25 mouse cellular contexts compared by ENCODE assay signal in the genomic region with DNA sequence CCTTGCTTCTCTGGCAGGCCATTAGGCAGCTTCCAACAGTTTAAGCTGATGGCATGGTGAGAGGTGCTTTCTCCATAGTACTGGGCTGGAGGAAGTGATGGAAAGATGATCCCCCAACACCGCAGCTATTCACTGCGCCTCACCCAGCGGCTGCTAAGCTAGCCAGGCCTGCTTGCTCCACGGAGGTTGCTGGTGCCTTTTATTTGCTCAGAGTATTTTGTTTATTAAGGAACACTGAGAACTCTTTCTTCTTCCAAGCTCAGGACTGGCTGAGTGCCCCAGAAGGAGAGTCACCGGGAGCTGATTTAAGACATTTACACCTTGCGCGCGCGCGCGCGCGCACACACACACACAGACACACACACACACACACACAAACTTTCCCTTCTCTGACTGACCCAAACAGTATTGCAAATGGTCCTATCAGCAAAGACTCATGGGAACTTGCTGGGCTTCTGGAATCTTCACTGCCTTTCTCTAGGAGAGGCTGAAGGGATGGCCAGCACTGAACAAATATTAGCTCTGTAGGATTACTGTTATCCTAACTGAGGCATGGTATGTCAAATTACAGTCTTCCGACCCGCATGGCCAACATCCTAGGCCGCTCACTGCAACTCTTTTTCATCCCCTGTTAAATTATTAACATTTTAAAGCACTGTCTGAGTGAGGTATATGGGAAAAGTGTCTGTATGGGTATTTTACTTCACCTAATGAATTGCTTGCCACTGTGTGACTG. TPM values are rescaled to one million over a fixed set of nuclear protein-coding genes. Genes with fewer than 3 reads are reported as not detected.
DNase-seq lines count a peak whose midpoint lies in the region; ATAC-seq lines count a peak whose summit lies in the region.
"Had no signal": no experiment of that assay in that cellular context is flagged by ENCODE, and none has a peak within 500 bp of the region (broad histone marks: within the 10 kb centered on the region; RNA-seq: fewer than 3 reads in every experiment).

No protein-coding gene starts in this region.

- H3K4me2 ChIP-seq in heart, embryonic 13.5 days: no peak overlapping the region
- H3K4me2 ChIP-seq: embryonic facial prominence, embryonic 15.5 days; heart, embryonic 11.5 days; limb, embryonic 12.5 days; liver, embryonic 11.5 days; midbrain, embryonic 12.5 days had no signal

- no peak overlapping the region for H3K9ac ChIP-seq in heart, embryonic 13.5 days
- H3K9ac ChIP-seq: embryonic facial prominence, embryonic 15.5 days; limb, embryonic 12.5 days; liver, postnatal 0 days; midbrain, embryonic 12.5 days had no signal

- WGBS in heart, embryonic 13.5 days: 77% methylated on average over 16 of the region's 16 CpGs

- peak; percentile 35 for DNase-seq in embryo, embryonic 10 days (ENCODE audit: low spot score)
- DNase-seq in embryo, embryonic 10.5 days (ENCODE audit: low spot score): no peak
- no peak for DNase-seq in heart, postnatal 36 days
- DNase-seq in urinary bladder, postnatal 14 days (ENCODE audit: low spot score): peak; percentile 23
- no peak for DNase-seq in urinary bladder, postnatal 25 days (ENCODE audit: low spot score)
- DNase-seq in kidney, adult 9 months: no peak
- DNase-seq: adrenal gland, postnatal 25 days; cerebellum, adult 9-10 months; heart, postnatal 10 days; kidney, postnatal 4 days; liver, postnatal 0 days; lung, postnatal 10 days; right cerebral cortex, postnatal 25 days; spleen, adult 18-20 months; thymus, postnatal 14 days had no signal

- peaks cover 22% of the 10 kb centered on the region for H3K4me1 ChIP-seq in heart, embryonic 13.5 days

- no peak for ATAC-seq in heart, embryonic 13.5 days (ENCODE audit: extremely low read depth, insufficient number of reproducible peaks, low FRiP score, low TSS enrichment)
- ATAC-seq: forebrain, embryonic 16.5 days; liver, postnatal 0 days had no signal

- no peaks in the 10 kb centered on the region for H3K9me3 ChIP-seq in heart, embryonic 13.5 days
- H3K9me3 ChIP-seq: embryonic facial prominence, embryonic 15.5 days; limb, embryonic 12.5 days; midbrain, embryonic 12.5 days had no signal

- no peak overlapping the region for H3K4me3 ChIP-seq in heart, embryonic 13.5 days
- H3K4me3 ChIP-seq: embryonic facial prominence, embryonic 15.5 days; limb, embryonic 12.5 days; midbrain, embryonic 12.5 days had no signal

- 0 out of 2 replicates have a peak overlapping the region, but pooled peaks have one; percentile 20 for H3K27ac ChIP-seq in heart, embryonic 13.5 days (replicated peaks)
- H3K27ac ChIP-seq: embryonic facial prominence, embryonic 15.5 days; limb, embryonic 12.5 days; midbrain, embryonic 12.5 days had no signal

- intact Hi-C loops in heart, postnatal 36 days (cut with DNase I): no loop called here

- peaks cover 34% of the 10 kb centered on the region for H3K36me3 ChIP-seq in heart, embryonic 13.5 days
- H3K36me3 ChIP-seq: embryonic facial prominence, embryonic 15.5 days; limb, embryonic 12.5 days; midbrain, embryonic 12.5 days had no signal

- H3K27me3 ChIP-seq in heart, embryonic 13.5 days (replicated peaks): no peaks in the 10 kb centered on the region

RNA-seq across cellular contexts. Expression of gene Edn1, which starts 7.3 kb away (rescaled TPM):
- polyA plus RNA-seq in heart, embryonic 13.5 days (2015; fragmentation: Nextera tagmentation; extraction: Ambion mirVana): 7.1 TPM in 2 replicates
- 1 to 10 TPM; 5.3 TPM for total RNA-seq in heart, postnatal 36 days (2021)
- total RNA-seq: megakaryocyte progenitor cell, adult 5-6 weeks; monocyte, adult 5-6 weeks; neutrophil, adult 5-6 weeks had no signal

Comparison
In these comparisons a context has a peak if more than half of its experiments do, and no peak if none do; other contexts are left out.
1. DNase-seq: peak in embryo, embryonic 10 days (single experiment) and urinary bladder, postnatal 14 days (single experiment); none in embryo, embryonic 10.5 days (single experiment), heart, postnatal 36 days (0 of 2), urinary bladder, postnatal 25 days (single experiment) and kidney, adult 9 months (single experiment).